Mouse (Mus musculus) limb, embryonic 13.5 days (tissue): ENCODE results near the gene Susd6. TPM values are rescaled to one million over a fixed set of nuclear protein-coding genes. Genes with fewer than 3 reads are reported as not detected.

Experiments
- ATAC-seq: fragments of 200-750 bp; cut with Nextera tagmentation; 2 replicates; pipeline ENCODE4 v1.8.0; 2017; ENCODE audit warnings: low read depth, moderate number of reproducible peaks, moderate TSS enrichment; ENCODE audit not compliant: low FRiP score
- H3K27ac ChIP-seq: fragments of 300-500 bp; sonication (generic); 2 replicates; pipeline ENCODE4 v1.5.1; 2015; ENCODE audit warnings: inconsistent platforms, mild to moderate bottlenecking, moderate library complexity
- H3K27me3 ChIP-seq: fragments of 300-500 bp; sonication (generic); 2 replicates; pipeline ENCODE4 v1.6.1; 2015; ENCODE audit warnings: mild to moderate bottlenecking, inconsistent platforms
- H3K36me3 ChIP-seq: fragments of 300-500 bp; sonication (generic); 2 replicates; pipeline ENCODE4 v1.6.1; 2015; ENCODE audit warnings: inconsistent platforms, mild to moderate bottlenecking, moderate library complexity
- H3K4me1 ChIP-seq: fragments of 300-500 bp; sonication (generic); 2 replicates; pipeline ENCODE4 v1.6.1; 2015; ENCODE audit warnings: inconsistent platforms
- H3K4me2 ChIP-seq: fragments of 300-500 bp; sonication (generic); replicated peaks from 2 replicates; pipeline ENCODE4 v1.6.1; 2015; ENCODE audit warnings: inconsistent platforms, mild to moderate bottlenecking, moderate library complexity
- H3K4me3 ChIP-seq: fragments of 300-500 bp; sonication (generic); 2 replicates; pipeline ENCODE4 v1.5.1; 2015; ENCODE audit warnings: moderate library complexity, mild to moderate bottlenecking, inconsistent platforms
- H3K9ac ChIP-seq: fragments of 300-500 bp; sonication (generic); 2 replicates; pipeline ENCODE4 v1.6.1; 2015; ENCODE audit warnings: mild to moderate bottlenecking, inconsistent platforms
- H3K9me3 ChIP-seq: fragments of 300-500 bp; sonication (generic); 2 replicates; pipeline ENCODE4 v1.6.1; 2016; ENCODE audit warnings: inconsistent platforms
- WGBS: fragments of 180-500 bp; shearing (Covaris S2); methylation state at CpG from one replicate; pipeline ENCODE4 v1.1.7; 2015; 5-methylcytosine and 5-hydroxymethylcytosine counted together
- polyA plus RNA-seq: library from polyadenylated mRNA; unstranded; fragments of >200 nt; fragmentation: Nextera tagmentation; extraction: Ambion mirVana; gene quantifications from 2 replicates; pipeline ENCODE4 v1.2.1, GENCODE M21; 2015

Susd6 gene
- polyA plus RNA-seq, 1 experiment from 2014 or later, result 15.7 TPM

DNA sequence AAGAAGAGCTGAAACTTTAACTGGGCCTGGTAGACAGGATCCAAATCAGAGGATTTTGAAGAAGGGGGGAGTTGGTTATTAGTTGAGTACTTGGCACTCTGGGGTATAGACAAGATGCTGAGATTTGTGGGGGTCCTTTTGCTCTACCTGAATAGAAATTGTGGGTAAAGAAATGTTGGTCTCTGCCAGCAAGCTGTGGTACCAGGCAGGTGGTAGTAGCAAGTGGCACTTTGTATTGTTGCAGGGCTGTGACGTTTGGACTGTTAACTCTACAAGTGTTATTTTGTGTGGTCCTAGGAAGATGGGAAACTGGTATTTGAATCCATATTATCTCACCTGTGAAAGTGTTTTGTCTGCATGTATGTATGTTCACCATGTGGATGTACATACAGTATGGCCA lies 55.6 kb downstream of the Susd6 start:
- no peak overlapping the region for H3K4me3 ChIP-seq
- no peak overlapping the region for H3K4me2 ChIP-seq
- 83% methylated on average over 1 of the region's 1 CpGs for WGBS
- H3K9me3 ChIP-seq, result no peaks in the 10 kb centered on the region
- no peak for ATAC-seq
- no peaks in the 10 kb centered on the region for H3K27me3 ChIP-seq
- no peak overlapping the region for H3K9ac ChIP-seq
- no peaks in the 10 kb centered on the region for H3K36me3 ChIP-seq
- peaks cover 27% of the 10 kb centered on the region for H3K4me1 ChIP-seq
- no peak overlapping the region for H3K27ac ChIP-seq

DNA sequence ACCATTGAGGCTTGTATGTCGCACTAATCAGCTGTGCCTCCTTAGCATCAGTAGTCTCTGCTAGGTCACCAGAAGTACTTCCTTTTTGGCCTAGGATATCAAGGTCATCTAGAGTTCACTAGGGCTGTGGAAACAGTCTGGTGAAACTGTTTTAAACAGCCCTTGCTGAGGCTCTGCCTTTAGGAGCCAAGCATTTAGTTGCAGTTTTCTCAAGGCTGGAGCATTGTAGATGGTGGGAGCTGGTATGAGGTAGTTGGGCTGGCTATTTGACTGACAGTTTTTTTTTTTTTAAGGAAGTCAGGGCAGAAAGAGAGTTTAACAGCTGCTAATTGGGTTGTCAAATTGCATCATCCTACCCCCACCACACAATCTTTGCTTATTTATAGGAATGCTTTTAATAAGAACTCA lies 56.6 kb downstream of the Susd6 start:
- no peak for ATAC-seq
- H3K4me3 ChIP-seq, result no peak overlapping the region
- no peaks in the 10 kb centered on the region for H3K9me3 ChIP-seq
- no peak overlapping the region for H3K4me2 ChIP-seq
- no peaks in the 10 kb centered on the region for H3K27me3 ChIP-seq
- H3K4me1 ChIP-seq, result peaks cover 27% of the 10 kb centered on the region
- no peaks in the 10 kb centered on the region for H3K36me3 ChIP-seq
- H3K27ac ChIP-seq, result no peak overlapping the region
- no peak overlapping the region for H3K9ac ChIP-seq
- WGBS, result 58% methylated on average over 1 of the region's 1 CpGs

DNA sequence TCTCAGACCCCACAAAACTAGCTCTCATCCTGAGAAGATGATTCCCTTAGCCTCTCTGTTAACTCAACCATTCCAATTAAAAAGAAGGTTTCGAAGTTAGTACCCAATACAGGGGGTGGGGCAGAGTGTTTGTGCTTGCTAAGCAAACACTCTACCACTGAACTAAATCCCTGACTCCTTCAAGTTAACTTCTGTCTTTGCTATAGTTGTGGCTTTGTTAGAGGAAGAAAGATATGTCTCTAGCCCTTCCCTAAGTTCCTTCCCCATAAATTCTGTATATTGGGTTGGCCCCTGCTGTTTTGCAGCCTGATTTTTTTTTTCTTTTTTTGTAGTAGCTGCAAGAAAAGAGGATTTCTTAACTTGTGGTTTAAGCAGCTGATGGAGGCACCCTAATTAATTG lies 61.7 kb downstream of the Susd6 start:
- Histone ChIP-seq H3K9me3 (no peaks in the 10 kb centered on the region), H3K27ac (no peak overlapping the region), H3K4me3 (no peak overlapping the region), H3K9ac (no peak overlapping the region), H3K4me1 (peaks cover 2% of the 10 kb centered on the region), H3K36me3 (no peaks in the 10 kb centered on the region), H3K27me3 (no peaks in the 10 kb centered on the region), H3K4me2 (no peak overlapping the region)
- 58% methylated on average over 1 of the region's 1 CpGs for WGBS
- ATAC-seq, result no peak

DNA sequence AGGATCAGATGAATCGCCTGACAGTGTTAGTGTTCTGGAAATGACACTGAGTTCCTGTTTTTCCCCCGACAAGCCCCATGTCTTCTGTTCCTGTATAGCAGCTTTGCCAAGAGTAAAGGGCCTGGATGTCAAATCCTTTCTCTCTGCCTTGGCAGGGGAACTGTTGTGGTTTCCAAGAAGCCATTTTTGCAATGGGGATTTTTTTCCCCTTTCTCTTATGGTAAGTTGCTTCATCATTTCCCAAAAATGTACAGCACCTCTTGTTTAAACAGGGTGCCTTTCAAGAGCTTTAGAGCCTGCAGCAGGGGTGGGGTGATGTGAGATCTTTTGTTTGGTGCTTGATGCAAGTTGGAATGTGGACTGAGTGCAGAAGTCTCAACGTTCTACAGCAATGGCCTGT lies 63.4 kb downstream of the Susd6 start:
- no peaks in the 10 kb centered on the region for H3K9me3 ChIP-seq
- H3K9ac ChIP-seq, result no peak overlapping the region
- H3K36me3 ChIP-seq, result no peaks in the 10 kb centered on the region
- H3K4me1 ChIP-seq, result no peaks in the 10 kb centered on the region
- WGBS, result 79% methylated on average over 3 of the region's 3 CpGs
- no peaks in the 10 kb centered on the region for H3K27me3 ChIP-seq
- H3K4me2 ChIP-seq, result no peak overlapping the region
- H3K27ac ChIP-seq, result no peak overlapping the region
- H3K4me3 ChIP-seq, result no peak overlapping the region
- ATAC-seq, result no peak

DNA sequence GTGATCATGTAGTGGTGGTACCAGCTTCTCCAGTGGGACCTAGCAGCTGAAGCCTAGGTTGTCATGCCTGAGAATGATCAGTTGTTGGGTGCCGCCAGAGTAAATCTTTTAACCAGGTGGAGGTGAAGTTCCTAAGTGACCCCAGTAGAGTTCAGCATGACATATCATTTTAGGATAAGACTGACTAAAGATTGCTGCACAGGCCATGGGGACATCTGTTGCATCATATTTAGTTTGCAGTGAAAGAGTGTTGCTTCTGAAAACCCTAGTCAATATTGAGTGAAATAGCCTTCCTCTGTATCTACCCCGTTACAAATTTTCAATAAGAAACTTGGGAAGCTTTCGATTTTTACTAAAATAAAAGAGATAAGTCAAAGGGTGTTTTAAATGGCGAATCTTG lies 64.4 kb downstream of the Susd6 start:
- Histone ChIP-seq H3K9ac (no peak overlapping the region), H3K36me3 (no peaks in the 10 kb centered on the region), H3K4me1 (no peaks in the 10 kb centered on the region), H3K4me2 (no peak overlapping the region), H3K27ac (no peak overlapping the region), H3K4me3 (no peak overlapping the region), H3K9me3 (no peaks in the 10 kb centered on the region), H3K27me3 (no peaks in the 10 kb centered on the region)
- ATAC-seq, result no peak
- 95% methylated on average over 4 of the region's 4 CpGs for WGBS

DNA sequence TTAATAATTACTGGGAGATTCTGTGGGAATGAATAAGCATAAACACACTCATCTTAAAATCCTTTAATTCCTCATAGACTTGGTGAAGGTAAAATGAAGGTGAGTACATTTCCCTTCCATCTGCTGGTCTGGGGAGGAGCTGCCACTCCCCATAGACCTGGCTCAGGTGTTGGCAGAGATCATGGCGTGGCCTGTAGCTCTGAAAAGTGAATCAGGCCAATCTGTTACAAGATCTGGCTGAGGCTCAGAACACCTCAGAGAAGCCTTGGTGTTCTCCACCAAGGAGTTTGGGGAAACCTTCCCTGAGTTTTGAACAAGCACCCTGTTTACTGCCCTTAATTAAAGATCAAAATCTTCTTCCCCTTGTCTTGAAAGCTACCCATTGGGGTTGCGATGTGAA lies 64.8 kb downstream of the Susd6 start:
- Histone ChIP-seq H3K4me1 (no peaks in the 10 kb centered on the region), H3K9me3 (no peaks in the 10 kb centered on the region), H3K4me2 (no peak overlapping the region), H3K9ac (no peak overlapping the region), H3K27ac (no peak overlapping the region), H3K27me3 (no peaks in the 10 kb centered on the region), H3K4me3 (no peak overlapping the region), H3K36me3 (no peaks in the 10 kb centered on the region)
- WGBS, result 88% methylated on average over 2 of the region's 2 CpGs
- ATAC-seq, result no peak

DNA sequence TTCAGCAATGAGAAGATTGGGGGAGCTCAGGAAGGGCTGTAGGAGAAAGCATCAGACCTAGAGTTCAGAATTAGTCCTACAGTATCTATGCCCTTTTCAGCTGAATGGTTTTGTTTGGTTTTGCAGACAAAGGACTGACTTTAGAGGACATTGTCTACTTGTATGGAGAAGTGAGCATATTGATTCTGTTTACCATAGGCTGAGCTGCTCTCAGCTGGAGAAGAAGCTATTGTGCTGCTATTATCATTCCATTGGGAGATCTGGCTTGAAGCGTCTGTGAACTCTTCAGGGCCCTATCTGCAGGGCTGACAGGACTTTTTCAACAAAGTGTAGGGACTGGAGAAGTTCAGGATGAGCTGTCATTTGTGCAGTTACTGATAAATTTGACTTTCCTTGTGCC lies 65.3 kb downstream of the Susd6 start:
- WGBS, result 54% methylated on average over 1 of the region's 1 CpGs

DNA sequence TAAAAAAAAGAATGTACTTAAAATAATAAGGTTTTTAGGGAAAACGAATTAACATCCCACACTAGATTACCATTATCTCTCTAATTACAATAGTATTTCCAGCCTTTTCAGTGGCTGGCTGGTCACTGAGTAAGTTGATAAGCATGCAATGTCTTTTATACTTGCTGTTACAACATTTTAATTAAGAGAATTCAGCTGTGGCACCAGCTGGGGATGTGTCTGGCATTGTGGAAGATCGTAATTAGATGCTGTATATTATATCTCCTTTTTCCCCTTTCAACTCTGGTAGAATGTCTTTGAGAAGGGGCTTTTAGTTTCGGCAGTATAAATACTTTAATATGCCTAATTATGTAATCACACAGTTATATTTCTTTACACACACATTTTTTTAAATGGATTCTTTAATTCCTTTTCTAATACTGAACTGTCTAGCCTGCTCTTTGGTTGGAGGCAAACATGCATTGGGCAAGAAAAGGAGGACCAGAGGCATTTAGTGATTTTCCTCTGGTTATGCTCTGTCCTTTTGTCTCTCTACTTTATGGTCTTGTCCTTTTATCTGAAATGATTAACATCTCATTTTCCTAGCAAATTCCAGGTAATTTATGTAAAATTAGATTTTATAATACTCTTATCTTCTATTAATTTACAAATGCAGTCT lies 67.5 kb downstream of the Susd6 start:
- Histone ChIP-seq H3K9ac (no peak overlapping the region), H3K9me3 (no peaks in the 10 kb centered on the region), H3K27me3 (no peaks in the 10 kb centered on the region), H3K4me2 (no peak overlapping the region), H3K4me1 (peaks cover 6% of the 10 kb centered on the region), H3K27ac (no peak overlapping the region), H3K36me3 (no peaks in the 10 kb centered on the region), H3K4me3 (no peak overlapping the region)
- ATAC-seq, result no peak
- WGBS, result 75% methylated on average over 3 of the region's 3 CpGs

More for the DNA sequence above, 65.3 kb downstream of the Susd6 start:
- Histone ChIP-seq H3K36me3 (no peaks in the 10 kb centered on the region), H3K27me3 (no peaks in the 10 kb centered on the region), H3K27ac (no peak overlapping the region), H3K4me1 (no peaks in the 10 kb centered on the region), H3K9me3 (no peaks in the 10 kb centered on the region), H3K9ac (no peak overlapping the region), H3K4me3 (no peak overlapping the region), H3K4me2 (no peak overlapping the region)
- ATAC-seq, result no peak

DNA sequence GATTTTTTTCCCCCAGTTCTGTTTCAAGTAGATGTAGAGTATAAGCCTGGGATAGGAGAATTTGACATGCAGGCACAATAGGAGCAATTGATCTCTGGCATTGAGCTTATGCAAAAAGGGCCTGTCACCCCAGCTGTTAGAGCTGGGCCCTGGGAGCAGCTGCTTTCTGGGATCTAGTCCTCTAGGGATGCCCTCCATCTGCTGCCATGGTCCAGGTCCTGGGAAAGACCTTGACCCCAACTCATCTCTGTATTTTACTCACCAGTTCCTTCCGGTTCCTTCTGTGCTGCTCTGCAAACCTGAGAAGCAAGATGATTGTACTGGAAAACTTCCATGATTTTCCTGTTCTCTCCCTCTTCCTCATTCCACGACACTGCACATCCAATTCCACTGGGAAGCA lies 68.0 kb downstream of the Susd6 start:
- no peaks in the 10 kb centered on the region for H3K9me3 ChIP-seq
- H3K4me2 ChIP-seq, result no peak overlapping the region
- no peak overlapping the region for H3K4me3 ChIP-seq
- ATAC-seq, result no peak
- H3K9ac ChIP-seq, result no peak overlapping the region
- no peak overlapping the region for H3K27ac ChIP-seq
- H3K4me1 ChIP-seq, result peaks cover 6% of the 10 kb centered on the region
- 69% methylated on average over 2 of the region's 2 CpGs for WGBS
- no peaks in the 10 kb centered on the region for H3K36me3 ChIP-seq
- no peaks in the 10 kb centered on the region for H3K27me3 ChIP-seq

DNA sequence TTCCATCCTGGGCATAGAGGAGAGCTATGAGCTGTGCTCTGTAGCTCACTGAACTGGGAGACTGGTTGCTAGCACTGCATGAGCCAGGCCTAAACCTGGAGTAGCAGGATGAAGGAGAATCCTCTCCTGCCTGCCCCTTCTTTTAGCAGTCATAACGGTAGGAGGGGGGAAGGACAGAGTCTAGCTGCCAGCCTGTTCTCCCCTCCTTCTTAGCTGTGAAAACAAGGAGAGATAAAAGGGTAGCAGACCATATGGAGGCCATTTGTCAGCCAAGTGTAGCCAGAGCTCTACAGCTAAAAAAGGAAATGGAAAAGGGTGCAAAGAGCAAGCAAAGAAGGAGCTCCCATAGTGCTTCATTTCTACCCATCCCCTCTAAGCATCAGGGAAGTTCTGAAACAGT lies 71.6 kb downstream of the Susd6 start:
- Histone ChIP-seq H3K27ac (no peak overlapping the region), H3K4me1 (peaks cover 6% of the 10 kb centered on the region), H3K4me3 (no peak overlapping the region), H3K27me3 (no peaks in the 10 kb centered on the region), H3K36me3 (no peaks in the 10 kb centered on the region), H3K9me3 (no peaks in the 10 kb centered on the region), H3K9ac (no peak overlapping the region), H3K4me2 (no peak overlapping the region)
- ATAC-seq, result no peak
- WGBS, result 14% methylated on average over 1 of the region's 1 CpGs

DNA sequence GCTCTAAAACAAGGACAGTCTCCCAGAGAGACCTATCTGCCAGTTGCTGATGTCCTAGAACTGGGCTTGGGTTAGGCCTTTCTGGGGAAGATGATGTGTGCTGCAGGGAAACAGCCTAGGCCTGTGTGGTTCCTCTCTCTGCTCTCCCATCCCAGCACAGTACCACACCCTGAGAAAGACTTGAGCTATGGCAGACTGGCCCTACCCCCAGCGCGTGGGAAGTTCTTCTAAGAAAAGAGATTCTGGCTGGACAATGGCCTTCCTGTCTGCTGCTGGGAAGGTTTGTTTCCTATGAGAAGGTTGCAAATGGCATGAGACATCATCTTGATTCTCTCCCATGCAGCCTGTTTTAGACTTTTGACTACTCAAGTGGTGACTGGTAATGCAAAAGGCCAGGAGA lies 73.1 kb downstream of the Susd6 start:
- Histone ChIP-seq H3K36me3 (peaks cover 3% of the 10 kb centered on the region; the same call in 1 of the 2 replicates), H3K9me3 (no peaks in the 10 kb centered on the region), H3K4me1 (peaks cover 6% of the 10 kb centered on the region), H3K4me3 (no peak overlapping the region), H3K27me3 (no peaks in the 10 kb centered on the region), H3K27ac (no peak overlapping the region), H3K4me2 (no peak overlapping the region), H3K9ac (no peak overlapping the region)
- ATAC-seq, result no peak
- WGBS, result 88% methylated on average over 2 of the region's 2 CpGs

DNA sequence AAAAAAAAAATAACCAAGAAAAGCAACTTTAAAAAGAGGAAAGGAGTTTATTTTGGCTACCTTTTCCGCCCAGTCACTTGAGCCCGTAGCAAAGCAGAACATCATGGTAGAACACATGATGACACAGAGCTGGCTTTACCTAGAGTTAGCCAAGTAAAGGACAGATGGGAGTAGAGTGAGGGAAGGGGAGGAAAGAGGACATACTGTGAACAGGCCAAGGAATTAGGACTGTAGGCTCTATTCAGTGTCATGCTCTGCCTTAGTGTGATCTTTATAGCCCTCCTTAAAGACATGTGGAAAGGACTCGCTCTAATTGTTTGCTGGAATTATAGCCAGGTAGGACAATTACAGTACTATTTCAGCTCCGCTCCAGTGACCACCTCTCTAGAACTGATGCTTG lies 74.9 kb downstream of the Susd6 start:
- peaks cover 19% of the 10 kb centered on the region for H3K36me3 ChIP-seq
- peaks cover 6% of the 10 kb centered on the region for H3K4me1 ChIP-seq
- WGBS, result 79% methylated on average over 4 of the region's 4 CpGs
- ATAC-seq, result no peak
- H3K27me3 ChIP-seq, result no peaks in the 10 kb centered on the region
- H3K4me2 ChIP-seq, result no peak overlapping the region
- no peak overlapping the region for H3K9ac ChIP-seq
- no peaks in the 10 kb centered on the region for H3K9me3 ChIP-seq
- no peak overlapping the region for H3K4me3 ChIP-seq
- no peak overlapping the region for H3K27ac ChIP-seq

DNA sequence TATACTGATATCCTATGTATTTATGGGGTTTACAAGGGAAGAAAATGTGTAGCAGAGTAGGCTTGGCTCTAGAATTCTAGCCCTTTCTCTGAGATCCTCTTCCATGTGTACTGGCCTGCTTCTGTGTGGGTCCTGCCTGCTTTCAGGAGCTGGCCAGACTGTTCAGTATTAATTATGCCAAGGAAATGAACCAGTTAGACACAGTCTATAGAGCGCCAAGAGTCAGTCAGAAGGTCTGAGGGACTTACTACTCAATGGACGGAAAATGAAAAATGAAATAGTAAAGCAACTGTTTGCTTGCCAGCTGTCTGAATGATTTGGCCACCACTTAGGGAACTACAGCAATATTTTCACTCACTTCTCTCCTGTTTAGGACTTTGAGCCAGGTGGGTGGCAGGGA lies 75.7 kb downstream of the Susd6 start:
- Histone ChIP-seq H3K9ac (no peak overlapping the region), H3K27ac (no peak overlapping the region), H3K27me3 (no peaks in the 10 kb centered on the region), H3K4me2 (no peak overlapping the region), H3K4me3 (no peak overlapping the region), H3K4me1 (peaks cover 6% of the 10 kb centered on the region), H3K9me3 (no peaks in the 10 kb centered on the region), H3K36me3 (peaks cover 28% of the 10 kb centered on the region)
- ATAC-seq, result no peak
- WGBS, result 88% methylated on average over 2 of the region's 2 CpGs
